Mouse (Mus musculus) mammary gland, adult 2 months (tissue): Measurements from ENCODE around the gene Slc25a22. TPM values are rescaled to one million over a fixed set of nuclear protein-coding genes. Genes with fewer than 3 reads are reported as not detected.

ENCODE experiments used
- polyA plus RNA-seq: library from polyadenylated mRNA; depleted of rRNA; stranded (reverse); fragments of >200 nt; gene quantifications from 2 replicates; pipeline ENCODE4 v1.2.3, GENCODE M21; 2012; ENCODE audit warnings: low replicate concordance; rRNA removed

Slc25a22 gene
- polyA plus RNA-seq, result 171 and 174 TPM in 2 replicates

GRCm38 (mm10) chr7:141437178-141438120, at the start of gene Slc25a22:
Gene Slc25a22 (minus strand): TSS chr7:141437892.

GRCm38 (mm10) chr7:141475011-141475804, 37.5 kb upstream of the Slc25a22 start, which contains the start of the genes Polr2l and Tspan4:
Gene Polr2l (minus strand): TSS chr7:141475132.
Gene Tspan4 (plus strand): TSS chr7:141475240.

GRCm38 (mm10) chr7:141467230-141468030, 29.7 kb upstream of the Slc25a22 start, which contains the start of gene Cd151:
Gene Cd151 (plus strand): TSS chr7:141467392.

GRCm38 (mm10) chr7:141460391-141461113, 22.9 kb upstream of the Slc25a22 start, which contains the start of gene Cracr2b:
Gene Cracr2b (plus strand): TSS chr7:141461094.

GRCm38 (mm10) chr7:141454967-141455551, 17.4 kb upstream of the Slc25a22 start, which contains the start of gene Pnpla2:
Gene Pnpla2 (plus strand): TSS chr7:141455198.

GRCm38 (mm10) chr7:141447110-141447991, 9.7 kb upstream of the Slc25a22 start, which contains the start of gene Rplp2:
Gene Rplp2 (plus strand): TSS chr7:141447370.

GRCm38 (mm10) chr7:141443828-141444237, 6.1 kb upstream of the Slc25a22 start, which contains the start of gene Pidd1:
Gene Pidd1 (minus strand): TSS chr7:141444025.

GRCm38 (mm10) chr7:141429310-141429709, 8.4 kb downstream of the Slc25a22 start, which contains the start of gene Cend1:
Gene Cend1 (minus strand): TSS chr7:141429491.

GRCm38 (mm10) chr7:141413809-141414584, 23.7 kb downstream of the Slc25a22 start, which contains the start of gene Gatd1:
Gene Gatd1 (minus strand): TSS chr7:141414136.

GRCm38 (mm10) chr7:141391625-141392551, 45.8 kb downstream of the Slc25a22 start, which contains the start of gene Taldo1:
Gene Taldo1 (plus strand): TSS chr7:141392199.

Other genes starting within 250 kb of the Slc25a22 start
- gene Hras, start 243.9 kb downstream of the Slc25a22 start, polyA plus RNA-seq, result 52.0 and 63.9 TPM in 2 replicates
- 7.7 and 9.8 TPM in 2 replicates for gene Lrrc56, start 243.7 kb downstream of the Slc25a22 start, polyA plus RNA-seq
- 4.3 and 5.2 TPM in 2 replicates for gene Lmntd2, start 223.8 kb downstream of the Slc25a22 start, polyA plus RNA-seq
- 20.0 and 26.7 TPM in 2 replicates for gene Rassf7, start 222.0 kb downstream of the Slc25a22 start, polyA plus RNA-seq
- 14.1 and 24.6 TPM in 2 replicates for gene Phrf1, start 209.1 kb downstream of the Slc25a22 start, polyA plus RNA-seq
- 98.3 and 195 TPM in 2 replicates for gene Irf7, start 171.4 kb downstream of the Slc25a22 start, polyA plus RNA-seq
- gene Cdhr5, start 161.1 kb downstream of the Slc25a22 start, polyA plus RNA-seq, result 0.17 and 0.99 TPM in 2 replicates
- gene Sct, start 158.8 kb downstream of the Slc25a22 start, polyA plus RNA-seq, result 0.83 and 3.3 TPM in 2 replicates
- 0.06 TPM in 1 of 2 replicates, not detected in the other for gene Drd4, start 145.9 kb downstream of the Slc25a22 start, polyA plus RNA-seq
- 19.0 and 23.7 TPM in 2 replicates for gene Deaf1, start 110.2 kb downstream of the Slc25a22 start, polyA plus RNA-seq
- 44.4 and 63.2 TPM in 2 replicates for gene Tmem80, start 110.2 kb downstream of the Slc25a22 start, polyA plus RNA-seq
- 38.9 and 52.4 TPM in 2 replicates for gene Eps8l2, start 99.0 kb downstream of the Slc25a22 start, polyA plus RNA-seq
- gene Taldo1, start 45.7 kb downstream of the Slc25a22 start, polyA plus RNA-seq, result 360 and 366 TPM in 2 replicates
- 67.3 and 68.4 TPM in 2 replicates for gene Gatd1, start 23.8 kb downstream of the Slc25a22 start, polyA plus RNA-seq
- 0.35 and 0.57 TPM in 2 replicates for gene Cend1, start 8.4 kb downstream of the Slc25a22 start, polyA plus RNA-seq
- gene Pidd1, start 6.1 kb upstream of the Slc25a22 start, polyA plus RNA-seq, result 13.3 and 19.4 TPM in 2 replicates
- 451 and 651 TPM in 2 replicates for gene Rplp2, start 9.5 kb upstream of the Slc25a22 start, polyA plus RNA-seq
- 2,420 and 2,700 TPM in 2 replicates for gene Pnpla2, start 17.3 kb upstream of the Slc25a22 start, polyA plus RNA-seq
- 66.3 and 119 TPM in 2 replicates for gene Cracr2b, start 23.2 kb upstream of the Slc25a22 start, polyA plus RNA-seq
- gene Cd151, start 29.5 kb upstream of the Slc25a22 start, polyA plus RNA-seq, result 588 and 591 TPM in 2 replicates
- 48.6 and 51.6 TPM in 2 replicates for gene Polr2l, start 37.2 kb upstream of the Slc25a22 start, polyA plus RNA-seq
- gene Tspan4, start 37.3 kb upstream of the Slc25a22 start, polyA plus RNA-seq, result 166 and 173 TPM in 2 replicates
- 30.1 and 37.1 TPM in 2 replicates for gene Chid1, start 102.0 kb upstream of the Slc25a22 start, polyA plus RNA-seq
- 56.9 and 63.6 TPM in 2 replicates for gene Ap2a2, start 124.3 kb upstream of the Slc25a22 start, polyA plus RNA-seq
- gene Muc6, start 217.4 kb upstream of the Slc25a22 start, polyA plus RNA-seq, result 0.01 TPM in 1 of 2 replicates, not detected in the other